ENCODE assay signal across 10 mouse cellular contexts in the genomic region with DNA sequence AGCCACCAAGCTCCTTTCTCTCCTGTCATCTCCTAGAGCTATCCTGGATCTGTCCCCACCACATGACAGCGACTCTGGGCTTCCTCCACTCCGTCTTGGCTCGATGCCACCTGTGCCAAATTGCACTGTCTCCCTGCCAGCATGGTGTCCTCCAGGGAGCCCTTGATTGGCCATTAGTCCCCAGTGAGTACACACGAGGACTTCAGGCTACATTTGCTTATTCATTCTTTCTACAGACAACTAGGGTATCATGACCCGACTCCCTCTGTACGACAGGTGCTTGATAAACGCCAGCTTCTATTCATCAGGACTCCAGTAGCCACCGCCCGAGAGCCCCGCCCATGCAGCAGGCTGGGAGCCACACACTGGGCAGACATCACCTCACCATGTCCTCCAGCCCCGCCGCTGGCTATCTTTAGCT. TPM values are rescaled to one million over a fixed set of nuclear protein-coding genes. Genes with fewer than 3 reads are reported as not detected.
DNase-seq lines count a peak whose midpoint lies in the region; ATAC-seq lines count a peak whose summit lies in the region.
"Had no signal": no experiment of that assay in that cellular context is flagged by ENCODE, and none has a peak within 500 bp of the region (broad histone marks: within the 10 kb centered on the region; RNA-seq: fewer than 3 reads in every experiment).

No protein-coding gene starts in this region.

- H3K4me1 ChIP-seq in hindbrain, embryonic 15.5 days (replicated peaks), result peaks cover 37% of the 10 kb centered on the region
- H3K4me1 ChIP-seq: stomach, embryonic 15.5 days had no signal

- no peak overlapping the region for H3K9ac ChIP-seq in hindbrain, embryonic 15.5 days
- H3K9ac ChIP-seq: stomach, embryonic 15.5 days had no signal

- H3K27ac ChIP-seq in hindbrain, embryonic 15.5 days (replicated peaks), result no peak overlapping the region
- H3K27ac ChIP-seq: stomach, embryonic 15.5 days had no signal

- no peaks in the 10 kb centered on the region for H3K36me3 ChIP-seq in hindbrain, embryonic 15.5 days
- H3K36me3 ChIP-seq: stomach, embryonic 15.5 days had no signal

- DNase-seq in MN1 (ENCODE audit: low spot score), result peak; percentile 33
- peak; percentile 82 for DNase-seq in adrenal gland, adult 2 months
- peak; percentile 59 to 62 for DNase-seq in frontal cortex, postnatal 14 days (ENCODE audit: low spot score in 2 of 2)
- peak; percentile 87 for DNase-seq in right cerebral cortex, postnatal 14 days
- DNase-seq in ovary, postnatal 36 days (ENCODE audit: low spot score), result no peak
- DNase-seq in spleen, postnatal 14 days (ENCODE audit: low spot score in 2 of 2), result no peak
- no peak for DNase-seq in urinary bladder, postnatal 36 days (ENCODE audit: low spot score in 2 of 2)

- no peaks in the 10 kb centered on the region for H3K9me3 ChIP-seq in hindbrain, embryonic 15.5 days
- H3K9me3 ChIP-seq: stomach, embryonic 15.5 days had no signal

- 31% methylated on average over 12 of the region's 12 CpGs for WGBS in hindbrain, embryonic 15.5 days

- no peak overlapping the region for H3K4me2 ChIP-seq in hindbrain, embryonic 15.5 days
- H3K4me2 ChIP-seq: stomach, embryonic 15.5 days had no signal

- ATAC-seq in hindbrain, embryonic 15.5 days (ENCODE audit: low FRiP score, low read depth), result peak; percentile 35; the same call in 1 of the 2 replicates

- no peaks in the 10 kb centered on the region for H3K27me3 ChIP-seq in hindbrain, embryonic 15.5 days
- H3K27me3 ChIP-seq: stomach, embryonic 15.5 days had no signal

- no peak overlapping the region for H3K4me3 ChIP-seq in hindbrain, embryonic 15.5 days
- H3K4me3 ChIP-seq: stomach, embryonic 15.5 days had no signal

RNA-seq across cellular contexts. Expression of a gene that starts 40.8 kb away (rescaled TPM):
- total RNA-seq in adrenal gland, adult 2 months (2021), result 1 to 10 TPM; 4.5 to 6.9 TPM
- polyA plus RNA-seq in adrenal gland, adult 2 months (2012; rRNA removed), result 1.3 and 2.3 TPM in 2 replicates
- 91.0 and 102 TPM in 2 replicates for polyA plus RNA-seq in hindbrain, embryonic 15.5 days (2015; fragmentation: Nextera tagmentation; extraction: Ambion mirVana)
- polyA plus RNA-seq: liver, embryonic 16.5 days had no signal

Comparison
In these comparisons a context has a peak if more than half of its experiments do, and no peak if none do; other contexts are left out.
1. DNase-seq: peak in MN1 (single experiment), adrenal gland, adult 2 months (single experiment), frontal cortex, postnatal 14 days (2 of 2) and right cerebral cortex, postnatal 14 days (single experiment); none in ovary, postnatal 36 days (single experiment), spleen, postnatal 14 days (0 of 2) and urinary bladder, postnatal 36 days (0 of 2).
2. RNA of a gene that starts 40.8 kb away (polyA plus RNA-seq): 91.0 to 102 TPM in hindbrain, embryonic 15.5 days; 1.3 to 2.3 TPM in adrenal gland, adult 2 months; every median in the first group is over 10 times any median in the second.